Mouse (Mus musculus): ENCODE results near the gene Tmtc2.
A peak's percentile ranks its signal among the peaks of the same experiment; 100 is the strongest.

Tmtc2 gene

GRCm38 (mm10) chr10:105286221-105286620 lies 288.0 kb downstream of the Tmtc2 start:
- DNase-seq = no peak

- peak; percentile 18 to 34 for DNase-seq
Observed at GRCm38 (mm10) chr10:105284171-105284570, 290.1 kb downstream of the Tmtc2 start.

GRCm38 (mm10) chr10:105280933-105281332 lies 293.3 kb downstream of the Tmtc2 start:
- DNase-seq = no peak

GRCm38 (mm10) chr10:105260053-105260452 lies 314.2 kb downstream of the Tmtc2 start:
- DNase-seq = no peak

GRCm38 (mm10) chr10:105238291-105238690 lies 336.0 kb downstream of the Tmtc2 start:
- peak; percentile 27 to 53 for DNase-seq

- DNase-seq = no peak
Observed at GRCm38 (mm10) chr10:105232864-105233263, 341.4 kb downstream of the Tmtc2 start.

- DNase-seq = no peak
Observed at GRCm38 (mm10) chr10:105230416-105230815, 343.8 kb downstream of the Tmtc2 start.

- DNase-seq = no peak
Observed at GRCm38 (mm10) chr10:105228623-105229022, 345.6 kb downstream of the Tmtc2 start.

GRCm38 (mm10) chr10:105227631-105228030 lies 346.6 kb downstream of the Tmtc2 start:
- no peak for DNase-seq

- no peak for DNase-seq
Observed at GRCm38 (mm10) chr10:105225714-105226113, 348.5 kb downstream of the Tmtc2 start.

- DNase-seq = no peak
Observed at GRCm38 (mm10) chr10:105222904-105223303, 351.3 kb downstream of the Tmtc2 start.

- DNase-seq = no peak
Observed at GRCm38 (mm10) chr10:105201491-105201890, 372.8 kb downstream of the Tmtc2 start.

GRCm38 (mm10) chr10:105200678-105201077 lies 373.6 kb downstream of the Tmtc2 start:
- no peak for DNase-seq

GRCm38 (mm10) chr10:105200092-105200491 lies 374.2 kb downstream of the Tmtc2 start:
- DNase-seq = no peak

GRCm38 (mm10) chr10:105199515-105199914 lies 374.7 kb downstream of the Tmtc2 start:
- no peak for DNase-seq

GRCm38 (mm10) chr10:105195377-105195776 lies 378.9 kb downstream of the Tmtc2 start:
- DNase-seq = no peak

GRCm38 (mm10) chr10:105193756-105194460 lies 380.3 kb downstream of the Tmtc2 start:
- no peak for DNase-seq

GRCm38 (mm10) chr10:105192071-105192470 lies 382.2 kb downstream of the Tmtc2 start:
- DNase-seq = no peak

GRCm38 (mm10) chr10:105189746-105190145 lies 384.5 kb downstream of the Tmtc2 start:
- no peak for DNase-seq

- DNase-seq = no peak
Observed at GRCm38 (mm10) chr10:105186636-105187035, 387.6 kb downstream of the Tmtc2 start.

- DNase-seq = no peak
Observed at GRCm38 (mm10) chr10:105168443-105169102, 405.7 kb downstream of the Tmtc2 start.

- no peak for DNase-seq
Observed at GRCm38 (mm10) chr10:105165291-105165690, 409.0 kb downstream of the Tmtc2 start.

GRCm38 (mm10) chr10:105153789-105154188 lies 420.5 kb downstream of the Tmtc2 start:
- DNase-seq = no peak

- DNase-seq = no peak
Observed at GRCm38 (mm10) chr10:105144382-105144781, 429.9 kb downstream of the Tmtc2 start.

All from kidney, postnatal 25 days (tissue).